Mouse (Mus musculus) lung, postnatal 0 days (tissue): ENCODE measurements around the gene Gm13697.
"Not testable (repeated sequence)": the region's sequence is repeated elsewhere in the genome, so short reads cannot be mapped to it uniquely, and the experiment has no call there.

ENCODE experiments used
- CTCF ChIP-seq: IDR thresholded peaks from 2 replicates; pipeline ENCODE4 v1.5.1; 2016; ENCODE audit warnings: antibody characterized with exemption, mild to moderate bottlenecking
- EP300 ChIP-seq: IDR thresholded peaks from 2 replicates; pipeline ENCODE4 v1.6.1; 2016; ENCODE audit warnings: antibody characterized with exemption, mild to moderate bottlenecking, control low read depth

DNA sequence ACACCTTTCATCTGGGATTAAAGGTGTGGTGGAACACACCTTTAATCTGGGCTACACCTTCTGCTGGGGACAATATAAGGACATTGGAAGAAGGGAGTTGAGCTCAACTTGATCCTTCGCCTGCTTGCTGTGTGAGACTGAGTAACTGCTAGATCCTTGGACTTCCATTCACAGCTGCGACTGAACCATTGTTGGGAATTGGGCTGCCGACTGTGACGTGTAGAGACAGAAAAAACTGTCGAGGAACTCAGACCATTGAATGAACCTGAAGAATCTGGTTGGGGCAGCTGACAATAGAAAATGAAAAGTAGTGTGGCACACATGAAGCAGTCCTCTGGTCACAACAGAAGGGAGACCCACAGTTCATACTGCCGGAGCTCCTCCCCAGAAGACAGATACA, 17.5 kb upstream of the Gm13697 start, which contains the start of gene Gm13695:
- not testable (repeated sequence) for TF ChIP-seq CTCF, EP300
